ENCODE assay signal across 9 mouse cellular contexts in genomic region chr17:7204771-7205406, GRCm38 (mm10). TPM values are rescaled to one million over a fixed set of nuclear protein-coding genes. Genes with fewer than 3 reads are reported as not detected.
DNase-seq lines count a peak whose midpoint lies in the region; ATAC-seq and TF ChIP-seq lines count a peak whose summit lies in the region.
"Had no signal": no experiment of that assay in that cellular context is flagged by ENCODE, and none has a peak within 500 bp of the region (broad histone marks: within the 10 kb centered on the region; RNA-seq: fewer than 3 reads in every experiment).

No protein-coding gene starts in this region.

- peaks cover 41% of the 10 kb centered on the region for H3K79me3 ChIP-seq in C2C12 (ENCODE audit: low read depth)

- peak; percentile 50 for DNase-seq in ES-CJ7 (ENCODE audit: low read depth, low spot score)
- peak; percentile 62 for DNase-seq in forebrain, embryonic 11.5 days (ENCODE audit: low spot score)
- DNase-seq in cerebellum, adult 2 months, result no peak
- no peak for DNase-seq in right cerebral cortex, postnatal 14 days
- no peak for DNase-seq in cerebellum, postnatal 36 days
- DNase-seq: cerebellum, postnatal 10 days; left cerebral cortex, postnatal 4 days had no signal

- H3K79me2 ChIP-seq in C2C12 (ENCODE audit: control insufficient read depth, insufficient read depth), result peaks cover 76% of the 10 kb centered on the region

- 0 out of 2 replicates have a peak overlapping the region, but pooled peaks have one; percentile 15 for H3K4me2 ChIP-seq in forebrain, embryonic 11.5 days (ENCODE audit: low read depth, low read length, severe bottlenecking)
- no peak overlapping the region for H3K4me2 ChIP-seq in limb, embryonic 15.5 days

- no peak overlapping the region for H3ac ChIP-seq in C2C12 (ENCODE audit: control insufficient read depth, insufficient read length, low read depth)

- no peak for TF ChIP-seq POLR2A in cerebellum, adult 2 months (IDR thresholded peaks at IDR 0.05; ENCODE audit: borderline replicate concordance, insufficient read depth, low read length)

- no peak overlapping the region for H3K27ac ChIP-seq in forebrain, embryonic 11.5 days (ENCODE audit: low read depth, low read length)
- H3K27ac ChIP-seq in limb, embryonic 15.5 days, result peak overlapping the region; percentile 73
- H3K27ac ChIP-seq in cerebellum, adult 2 months (ENCODE audit: insufficient read depth, low read length), result no peak overlapping the region

- no peak overlapping the region for H3K4me3 ChIP-seq in C2C12 (ENCODE audit: insufficient read depth, poor library complexity, severe bottlenecking)
- no peak overlapping the region for H3K4me3 ChIP-seq in forebrain, embryonic 11.5 days (ENCODE audit: low read depth, low read length)
- no peak overlapping the region for H3K4me3 ChIP-seq in limb, embryonic 15.5 days
- H3K4me3 ChIP-seq in cerebellum, adult 2 months (replicated peaks; ENCODE audit: insufficient read depth, low read depth, low read length), result no peak overlapping the region

- no peaks in the 10 kb centered on the region for H3K27me3 ChIP-seq in C2C12 (ENCODE audit: control insufficient read depth, insufficient read depth, insufficient read length)
- H3K27me3 ChIP-seq in forebrain, embryonic 11.5 days (ENCODE audit: control insufficient read depth, insufficient read depth, low read length), result no peaks in the 10 kb centered on the region
- no peaks in the 10 kb centered on the region for H3K27me3 ChIP-seq in limb, embryonic 15.5 days
- H3K27me3 ChIP-seq in cerebellum, adult 2 months (ENCODE audit: control insufficient read depth, insufficient read depth, low read length), result no peaks in the 10 kb centered on the region

- peaks cover 4% of the 10 kb centered on the region for H3K36me3 ChIP-seq in C2C12 (ENCODE audit: control insufficient read depth, insufficient read depth)
- no peaks in the 10 kb centered on the region for H3K36me3 ChIP-seq in forebrain, embryonic 11.5 days (ENCODE audit: control insufficient read depth, insufficient read depth, low read length)
- H3K36me3 ChIP-seq in limb, embryonic 15.5 days, result no peaks in the 10 kb centered on the region

- TF ChIP-seq CTCF in C2C12 (IDR thresholded peaks at IDR 0.05; ENCODE audit: control insufficient read depth, insufficient read depth, insufficient read length), result no peak
- no peak for TF ChIP-seq CTCF in cerebellum, adult 2 months (IDR thresholded peaks at IDR 0.05; ENCODE audit: borderline replicate concordance, insufficient read depth, low read depth, low read length)

- peak; percentile 44 for ATAC-seq in forebrain, embryonic 11.5 days (replicated peaks; ENCODE audit: low FRiP score)
- ATAC-seq in limb, embryonic 15.5 days (ENCODE audit: insufficient number of reproducible peaks, low FRiP score, low TSS enrichment, low read depth), result peak; percentile 62; the same call in 1 of the 2 replicates

- H3K9ac ChIP-seq in forebrain, embryonic 11.5 days (ENCODE audit: low read length), result no peak overlapping the region; the same call in 1 of the 2 replicates
- no peak overlapping the region for H3K9ac ChIP-seq in limb, embryonic 15.5 days

- peaks cover 9% of the 10 kb centered on the region for H3K4me1 ChIP-seq in forebrain, embryonic 11.5 days (replicated peaks; ENCODE audit: control insufficient read depth, insufficient read depth, low read length)
- H3K4me1 ChIP-seq in limb, embryonic 15.5 days, result peaks cover 19% of the 10 kb centered on the region
- H3K4me1 ChIP-seq in cerebellum, adult 2 months (ENCODE audit: control insufficient read depth, insufficient read depth, low read length), result peaks cover 5% of the 10 kb centered on the region; the same call in 1 of the 2 replicates

- WGBS in forebrain, embryonic 11.5 days, result 32% methylated on average over 11 of the region's 11 CpGs
- WGBS in limb, embryonic 15.5 days, result 49% methylated on average over 11 of the region's 11 CpGs
- WGBS in cerebellum, adult 2 months, result 71% methylated on average over 11 of the region's 11 CpGs

- no peaks in the 10 kb centered on the region for H3K9me3 ChIP-seq in forebrain, embryonic 11.5 days (ENCODE audit: control insufficient read depth, low read length)
- no peaks in the 10 kb centered on the region for H3K9me3 ChIP-seq in limb, embryonic 15.5 days

TF ChIP-seq in C2C12, 6 proteins besides CTCF, POLR2A, EP300 and RAD21:
- no peak for TF ChIP-seq MAX (IDR thresholded peaks at IDR 0.05)
- peak; percentile 76 for TF ChIP-seq MYOD1 (IDR thresholded peaks at IDR 0.05; ENCODE audit: control insufficient read depth, insufficient read length, low read depth)

RNA-seq across cellular contexts. Expression of gene Rps6ka2, which starts 35.0 kb away (rescaled TPM):
- polyA plus RNA-seq in C2C12 (2012; fragmentation: generic; extraction: Trizol), result 28.2 TPM
- 25.5 and 27.0 TPM in 2 replicates for polyA plus RNA-seq in forebrain, embryonic 11.5 days (2014; fragmentation: Nextera tagmentation; extraction: Ambion mirVana)
- polyA plus RNA-seq in limb, embryonic 15.5 days (2015; fragmentation: Nextera tagmentation; extraction: Ambion mirVana), result 6.7 and 7.5 TPM in 2 replicates
- 20.6 and 23.4 TPM in 2 replicates for polyA plus RNA-seq in cerebellum, adult 2 months (2012; rRNA removed)

Comparison
In these comparisons a context has a peak if more than half of its experiments do, and no peak if none do; other contexts are left out.
1. DNase-seq: peak in ES-CJ7 (single experiment) and forebrain, embryonic 11.5 days (single experiment); none in cerebellum, adult 2 months (0 of 2), right cerebral cortex, postnatal 14 days (single experiment) and cerebellum, postnatal 36 days (0 of 2).